Mouse (Mus musculus): ENCODE measurements around the gene Zfp428.

- TF ChIP-seq CTCF (IDR thresholded peaks at IDR 0.05 in 2 of 3, conservative IDR thresholded peaks at IDR 0.05 in 1 of 3; ENCODE audit: control insufficient read depth in 1 of 3, insufficient read depth in 1 of 3, low read depth in 2 of 3, low read length in 3 of 3, poor library complexity in 1 of 3, severe bottlenecking in 1 of 3) (peak; percentile 58 to 86 (median 64)), POLR2A (IDR thresholded peaks at IDR 0.05; ENCODE audit: control insufficient read depth in 1 of 2, insufficient read depth in 1 of 2, low read depth in 1 of 2, low read length in 2 of 2, poor library complexity in 1 of 2) (no peak), TCF12 (IDR thresholded peaks at IDR 0.05; ENCODE audit: low read depth, low read length) (no peak)
These were observed 37.7 kb upstream of the Zfp428 start for GRCm38 (mm10) chr7:24469126-24469525.
